Mouse (Mus musculus): ENCODE results near the gene Kank2. TPM values are rescaled to one million over a fixed set of nuclear protein-coding genes. Genes with fewer than 3 reads are reported as not detected.
A peak's percentile ranks its signal among the peaks of the same experiment; 100 is the strongest.
"Not testable (repeated sequence)": the region's sequence is repeated elsewhere in the genome, so short reads cannot be mapped to it uniquely, and the experiment has no call there.

Gene Kank2
- polyA plus RNA-seq, 1 experiment from 2014 or later, result 11.1 TPM

DNA sequence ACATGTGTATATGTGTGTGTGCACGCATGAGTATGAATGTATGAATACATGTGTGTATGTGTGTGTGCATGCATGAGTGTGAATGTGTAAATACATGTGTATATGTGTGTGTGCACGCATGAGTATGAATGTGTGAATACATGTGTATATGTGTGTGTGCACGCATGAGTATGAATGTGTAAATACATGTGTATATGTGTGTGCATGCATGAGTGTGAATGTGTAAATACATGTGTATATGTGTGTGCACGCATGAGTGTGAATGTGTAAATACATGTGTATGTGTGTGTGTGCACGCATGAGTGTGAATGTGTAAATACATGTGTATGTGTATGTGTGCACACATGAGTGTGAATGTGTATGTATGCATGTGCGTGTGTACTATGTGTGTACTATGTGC lies 5.0 kb downstream of the Kank2 start:
- not testable (repeated sequence) for H3K9me3 ChIP-seq (ENCODE audit: control insufficient read depth, low read length); ATAC-seq (ENCODE audit: insufficient number of reproducible peaks, insufficient read depth, low FRiP score, low read depth); H3K27me3 ChIP-seq (ENCODE audit: control insufficient read depth, insufficient read depth, low read length); H3K4me3 ChIP-seq (ENCODE audit: control insufficient read depth in 1 of 2, insufficient read depth in 1 of 2, low read depth in 1 of 2, low read length in 2 of 2); H3K4me2 ChIP-seq (ENCODE audit: low read length); H3K27ac ChIP-seq (replicated peaks in 1 of 2; ENCODE audit: control insufficient read depth in 1 of 2, insufficient read depth in 1 of 2, low read depth in 2 of 2, low read length in 2 of 2); H3K9ac ChIP-seq (ENCODE audit: low read length)
- 96% methylated on average over 6 of the region's 6 CpGs for whole genome bisulfite sequencing
- Histone ChIP-seq H3K4me1 (ENCODE audit: control insufficient read depth in 2 of 2, insufficient read depth in 2 of 2, low read length in 2 of 2) (peaks cover 26 to 59% of the 10 kb centered on the region in 2 experiments), H3K36me3 (ENCODE audit: control insufficient read depth, insufficient read depth, low read length) (peaks cover 72% of the 10 kb centered on the region)

DNA sequence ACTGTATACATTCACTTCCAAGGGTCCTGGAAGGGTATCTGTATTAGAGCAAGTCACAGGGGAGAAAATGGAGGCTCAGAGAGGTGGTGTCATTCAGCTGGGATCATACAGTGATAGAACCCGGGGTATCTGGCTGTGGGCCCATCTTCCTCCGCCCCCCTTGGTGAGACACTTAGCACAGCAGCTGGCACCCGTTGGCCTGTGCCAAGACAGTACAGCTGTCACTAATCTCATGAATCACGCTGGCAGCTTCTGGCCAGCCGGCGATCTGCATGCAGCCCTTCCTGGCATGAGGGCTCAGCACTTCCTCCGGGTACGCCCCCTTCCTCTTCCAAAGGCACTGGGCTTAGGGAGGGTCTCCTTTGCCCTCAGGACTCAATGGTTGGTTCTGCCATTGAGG lies 5.9 kb downstream of the Kank2 start:
- Histone ChIP-seq H3K9me3 (ENCODE audit: control insufficient read depth, low read length) (no peaks in the 10 kb centered on the region), H3K9ac (ENCODE audit: low read length) (peak overlapping the region; percentile 21; the same call in 1 of the 2 replicates), H3K4me3 (ENCODE audit: control insufficient read depth in 1 of 2, insufficient read depth in 1 of 2, low read depth in 1 of 2, low read length in 2 of 2) (no peak overlapping the region), H3K27me3 (ENCODE audit: control insufficient read depth, insufficient read depth, low read length) (no peaks in the 10 kb centered on the region), H3K4me1 (ENCODE audit: control insufficient read depth in 2 of 2, insufficient read depth in 2 of 2, low read length in 2 of 2) (peaks cover 30 to 67% of the 10 kb centered on the region in 2 experiments), H3K36me3 (ENCODE audit: control insufficient read depth, insufficient read depth, low read length) (peaks cover 78% of the 10 kb centered on the region), H3K27ac (replicated peaks in 1 of 2; ENCODE audit: control insufficient read depth in 1 of 2, insufficient read depth in 1 of 2, low read depth in 2 of 2, low read length in 2 of 2) (peak overlapping the region; percentile 23 to 89; a peak in 2 of 4 replicates), H3K4me2 (ENCODE audit: low read length) (peak overlapping the region; percentile 47)
- no peak; the same call in 1 of the 2 replicates for ATAC-seq (ENCODE audit: insufficient number of reproducible peaks, insufficient read depth, low FRiP score, low read depth)
- WGBS, result 28% methylated on average over 8 of the region's 8 CpGs

DNA sequence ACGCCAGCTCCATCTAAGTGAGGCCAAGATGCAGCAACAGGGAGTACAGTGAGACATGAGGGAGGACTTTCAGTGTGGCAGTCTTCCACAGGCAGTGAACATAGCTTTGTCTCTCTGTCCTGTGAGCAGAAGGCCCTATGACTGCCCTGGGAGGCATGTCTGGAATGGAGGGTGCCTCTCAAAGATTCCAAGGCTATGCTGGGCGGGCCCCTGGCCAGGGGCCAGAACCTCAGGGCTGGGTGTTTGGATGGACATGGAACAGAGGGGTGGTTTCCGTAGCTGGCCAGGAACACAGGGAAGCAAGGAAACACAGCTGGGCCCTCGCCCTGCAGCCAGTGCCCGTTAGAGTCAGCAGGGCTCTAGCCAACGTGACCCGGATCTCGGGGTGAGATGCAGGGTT lies 6.7 kb downstream of the Kank2 start:
- Histone ChIP-seq H3K36me3 (ENCODE audit: control insufficient read depth, insufficient read depth, low read length) (peaks cover 86% of the 10 kb centered on the region), H3K4me2 (ENCODE audit: low read length) (peak overlapping the region; percentile 47), H3K4me3 (ENCODE audit: control insufficient read depth in 1 of 2, insufficient read depth in 1 of 2, low read depth in 1 of 2, low read length in 2 of 2) (no peak overlapping the region), H3K9me3 (ENCODE audit: control insufficient read depth, low read length) (no peaks in the 10 kb centered on the region), H3K27ac (replicated peaks in 1 of 2; ENCODE audit: control insufficient read depth in 1 of 2, insufficient read depth in 1 of 2, low read depth in 2 of 2, low read length in 2 of 2) (peak overlapping the region; percentile 67 to 89), H3K4me1 (ENCODE audit: control insufficient read depth in 2 of 2, insufficient read depth in 2 of 2, low read length in 2 of 2) (peaks cover 29 to 66% of the 10 kb centered on the region in 2 experiments), H3K27me3 (ENCODE audit: control insufficient read depth, insufficient read depth, low read length) (no peaks in the 10 kb centered on the region), H3K9ac (ENCODE audit: low read length) (peak overlapping the region; percentile 54)
- ATAC-seq (ENCODE audit: insufficient number of reproducible peaks, insufficient read depth, low FRiP score, low read depth), result peak; percentile 74
- 24% methylated on average over 8 of the region's 8 CpGs for WGBS

DNA sequence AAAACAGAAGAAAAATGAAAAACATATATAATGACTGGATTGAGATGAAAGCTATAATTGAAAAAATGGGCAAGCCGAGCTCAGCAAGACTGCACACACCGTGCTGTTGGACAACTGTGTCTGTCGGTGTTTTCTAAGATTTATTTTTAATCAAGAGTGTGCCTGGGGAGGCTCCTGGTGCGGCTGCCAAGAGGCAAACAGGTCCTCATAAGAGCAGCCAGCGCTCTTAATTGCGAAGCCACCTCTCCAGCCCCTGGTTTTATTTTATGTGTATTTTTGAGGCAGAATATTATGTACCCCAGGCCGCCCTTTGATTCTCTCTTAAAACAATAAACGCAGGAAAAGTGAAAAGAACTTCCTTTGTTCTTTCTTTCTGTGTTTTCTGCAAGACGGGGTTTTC lies 10.3 kb downstream of the Kank2 start:
- H3K4me3 ChIP-seq (ENCODE audit: control insufficient read depth in 1 of 2, insufficient read depth in 1 of 2, low read depth in 1 of 2, low read length in 2 of 2), result no peak overlapping the region
- H3K27me3 ChIP-seq (ENCODE audit: control insufficient read depth, insufficient read depth, low read length), result no peaks in the 10 kb centered on the region
- no peaks in the 10 kb centered on the region for H3K9me3 ChIP-seq (ENCODE audit: control insufficient read depth, low read length)
- H3K27ac ChIP-seq (replicated peaks in 1 of 2; ENCODE audit: control insufficient read depth in 1 of 2, insufficient read depth in 1 of 2, low read depth in 2 of 2, low read length in 2 of 2), result peak overlapping the region; percentile 29 to 46; a peak in 3 of 4 replicates
- 57% methylated on average over 9 of the region's 9 CpGs for WGBS
- H3K4me1 ChIP-seq (ENCODE audit: control insufficient read depth in 2 of 2, insufficient read depth in 2 of 2, low read length in 2 of 2), result peaks cover 21 to 44% of the 10 kb centered on the region in 2 experiments
- no peak for ATAC-seq (ENCODE audit: insufficient number of reproducible peaks, insufficient read depth, low FRiP score, low read depth)
- H3K36me3 ChIP-seq (ENCODE audit: control insufficient read depth, insufficient read depth, low read length), result peaks cover 96% of the 10 kb centered on the region
- peak overlapping the region; percentile 8; the same call in 1 of the 2 replicates for H3K9ac ChIP-seq (ENCODE audit: low read length)
- no peak overlapping the region for H3K4me2 ChIP-seq (ENCODE audit: low read length)

DNA sequence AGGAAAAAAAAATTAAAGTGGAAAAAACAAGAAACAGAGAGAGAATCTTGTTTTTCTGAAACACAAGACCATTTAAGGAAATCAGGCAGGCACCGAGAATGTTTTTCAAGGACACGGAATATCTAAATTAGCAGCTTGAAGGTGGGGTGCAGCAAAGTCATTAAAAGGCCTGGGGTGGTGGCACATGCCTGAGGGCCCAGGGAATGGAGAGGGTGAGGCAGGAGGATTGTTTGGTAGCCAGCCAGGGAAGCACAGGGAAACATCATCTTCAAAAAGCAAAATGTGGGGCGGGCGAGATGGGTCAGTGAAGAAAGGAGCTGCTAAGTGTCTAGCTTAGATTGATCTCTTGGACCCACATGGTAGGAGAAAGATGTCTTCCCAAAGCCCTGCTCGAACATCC lies 10.9 kb downstream of the Kank2 start:
- peak overlapping the region in 1 of 2 experiments; percentile 46; a peak in 2 of 4 replicates for H3K27ac ChIP-seq (replicated peaks in 1 of 2; ENCODE audit: control insufficient read depth in 1 of 2, insufficient read depth in 1 of 2, low read depth in 2 of 2, low read length in 2 of 2)
- peaks cover 22 to 42% of the 10 kb centered on the region in 2 experiments for H3K4me1 ChIP-seq (ENCODE audit: control insufficient read depth in 2 of 2, insufficient read depth in 2 of 2, low read length in 2 of 2)
- peak overlapping the region; percentile 30; the same call in 1 of the 2 replicates for H3K9ac ChIP-seq (ENCODE audit: low read length)
- no peak for ATAC-seq (ENCODE audit: insufficient number of reproducible peaks, insufficient read depth, low FRiP score, low read depth)
- no peaks in the 10 kb centered on the region for H3K27me3 ChIP-seq (ENCODE audit: control insufficient read depth, insufficient read depth, low read length)
- peaks cover 94% of the 10 kb centered on the region for H3K36me3 ChIP-seq (ENCODE audit: control insufficient read depth, insufficient read depth, low read length)
- H3K4me3 ChIP-seq (ENCODE audit: control insufficient read depth in 1 of 2, insufficient read depth in 1 of 2, low read depth in 1 of 2, low read length in 2 of 2), result no peak overlapping the region
- no peak overlapping the region for H3K4me2 ChIP-seq (ENCODE audit: low read length)
- 81% methylated on average over 5 of the region's 5 CpGs for WGBS
- H3K9me3 ChIP-seq (ENCODE audit: control insufficient read depth, low read length), result no peaks in the 10 kb centered on the region

GRCm38 (mm10) chr9:21786906-21787305 lies 11.6 kb downstream of the Kank2 start:
- WGBS, result 23% methylated on average over 6 of the region's 6 CpGs
- Histone ChIP-seq H3K4me1 (ENCODE audit: control insufficient read depth in 2 of 2, insufficient read depth in 2 of 2, low read length in 2 of 2) (peaks cover 17 to 41% of the 10 kb centered on the region in 2 experiments), H3K36me3 (ENCODE audit: control insufficient read depth, insufficient read depth, low read length) (peaks cover 89% of the 10 kb centered on the region), H3K27ac (replicated peaks in 1 of 2; ENCODE audit: control insufficient read depth in 1 of 2, insufficient read depth in 1 of 2, low read depth in 2 of 2, low read length in 2 of 2) (peak overlapping the region in 1 of 2 experiments; percentile 46; a peak in 2 of 4 replicates), H3K9ac (ENCODE audit: low read length) (no peak overlapping the region), H3K27me3 (ENCODE audit: control insufficient read depth, insufficient read depth, low read length) (no peaks in the 10 kb centered on the region), H3K9me3 (ENCODE audit: control insufficient read depth, low read length) (no peaks in the 10 kb centered on the region), H3K4me2 (ENCODE audit: low read length) (no peak overlapping the region), H3K4me3 (ENCODE audit: control insufficient read depth in 1 of 2, insufficient read depth in 1 of 2, low read depth in 1 of 2, low read length in 2 of 2) (no peak overlapping the region)
- ATAC-seq (ENCODE audit: insufficient number of reproducible peaks, insufficient read depth, low FRiP score, low read depth), result no peak

DNA sequence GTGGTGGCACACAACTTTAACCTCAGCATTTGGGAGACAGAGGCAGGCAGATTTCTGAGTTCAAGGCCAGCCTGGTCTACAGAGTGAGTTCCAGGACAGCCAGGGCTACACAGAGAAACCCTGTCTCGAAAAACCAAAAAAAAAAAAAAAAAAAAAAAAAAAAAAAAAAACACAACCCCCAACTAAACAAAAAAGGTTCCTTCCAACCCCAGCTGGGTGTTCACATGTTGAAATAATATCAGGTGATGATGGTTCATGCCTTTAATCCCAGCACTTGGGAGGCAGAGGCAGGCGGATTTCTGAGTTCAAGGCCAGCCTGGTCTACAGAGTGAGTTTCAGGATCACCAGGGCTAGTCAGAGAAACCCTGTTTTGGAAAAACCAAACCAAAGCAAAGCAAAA lies 12.2 kb downstream of the Kank2 start:
- peaks cover 89% of the 10 kb centered on the region for H3K36me3 ChIP-seq (ENCODE audit: control insufficient read depth, insufficient read depth, low read length)
- not testable (repeated sequence) for H3K27me3 ChIP-seq (ENCODE audit: control insufficient read depth, insufficient read depth, low read length); H3K27ac ChIP-seq (replicated peaks in 1 of 2; ENCODE audit: control insufficient read depth in 1 of 2, insufficient read depth in 1 of 2, low read depth in 2 of 2, low read length in 2 of 2); H3K4me3 ChIP-seq (ENCODE audit: control insufficient read depth in 1 of 2, insufficient read depth in 1 of 2, low read depth in 1 of 2, low read length in 2 of 2); ATAC-seq (ENCODE audit: insufficient number of reproducible peaks, insufficient read depth, low FRiP score, low read depth); H3K9me3 ChIP-seq (ENCODE audit: control insufficient read depth, low read length); H3K4me2 ChIP-seq (ENCODE audit: low read length); H3K9ac ChIP-seq (ENCODE audit: low read length)
- WGBS, result 65% methylated on average over 1 of the region's 2 CpGs
- peaks cover 17 to 40% of the 10 kb centered on the region in 2 experiments for H3K4me1 ChIP-seq (ENCODE audit: control insufficient read depth in 2 of 2, insufficient read depth in 2 of 2, low read length in 2 of 2)
